Mouse (Mus musculus) kidney, postnatal 14 days (tissue): ENCODE results near the gene Il12rb1.
A peak's percentile ranks its signal among the peaks of the same experiment; 100 is the strongest.
"Not testable (repeated sequence)": the region's sequence is repeated elsewhere in the genome, so short reads cannot be mapped to it uniquely, and the experiment has no call there.

Source experiments
- DNase-seq: peaks from one replicate; pipeline ENCODE4 v3.0.0; 2022; ENCODE audit warnings: mixed read lengths

Gene Il12rb1

DNA sequence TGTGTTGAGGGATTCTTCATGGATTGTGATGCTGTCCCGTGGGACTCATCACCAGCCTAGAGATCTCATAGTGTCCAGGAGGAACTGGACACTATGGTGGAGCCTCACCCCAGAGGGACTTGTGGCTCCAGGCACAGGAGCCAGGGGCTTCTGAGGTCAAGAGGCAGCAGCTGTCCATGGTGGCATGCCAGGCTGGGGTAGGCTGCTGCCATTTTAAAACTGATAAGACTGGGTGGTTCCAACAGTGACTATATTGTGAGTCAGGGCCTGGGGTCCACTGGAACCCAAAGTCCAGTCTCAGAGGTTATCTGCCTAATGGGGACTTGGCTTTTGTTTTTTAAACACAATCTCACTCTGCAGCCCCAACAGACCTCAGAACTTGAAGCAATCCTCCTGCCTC lies 6.4 kb upstream of the Il12rb1 start:
- DNase-seq = no peak

DNA sequence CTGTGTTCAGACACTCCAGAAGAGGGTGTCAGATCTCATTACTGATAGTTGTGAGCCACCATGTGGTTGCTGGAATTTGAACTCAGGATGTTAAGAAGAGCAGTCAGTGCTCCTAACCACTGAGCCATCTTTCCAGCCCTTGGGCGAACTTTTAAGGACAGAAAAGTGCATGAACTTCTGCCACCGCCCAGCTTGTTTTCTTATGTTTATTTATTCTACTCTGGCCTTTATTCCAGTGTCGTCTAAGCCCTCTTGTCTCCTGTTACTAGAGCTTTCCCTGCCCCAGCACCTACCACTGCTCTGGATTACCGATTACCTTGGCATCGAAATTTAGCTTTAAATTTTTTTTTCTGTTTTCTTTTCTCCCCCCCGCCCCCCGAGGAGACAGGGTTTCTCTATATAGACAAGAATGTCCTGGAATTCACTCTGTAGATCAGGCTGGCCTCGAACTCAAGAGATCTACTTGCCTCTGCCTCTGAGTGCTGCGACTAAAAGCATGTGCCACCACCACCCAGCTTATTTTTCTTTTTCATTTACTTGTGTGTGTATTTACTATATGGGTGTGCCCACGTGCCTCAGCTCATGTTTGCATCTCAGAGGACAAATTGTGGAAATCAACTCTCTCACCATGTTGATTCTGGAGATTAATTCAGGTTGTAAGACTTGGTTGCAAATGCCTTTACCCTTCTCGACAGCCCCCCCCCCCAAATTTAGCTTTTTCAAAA lies 5.3 kb upstream of the Il12rb1 start:
- DNase-seq = no peak

DNA sequence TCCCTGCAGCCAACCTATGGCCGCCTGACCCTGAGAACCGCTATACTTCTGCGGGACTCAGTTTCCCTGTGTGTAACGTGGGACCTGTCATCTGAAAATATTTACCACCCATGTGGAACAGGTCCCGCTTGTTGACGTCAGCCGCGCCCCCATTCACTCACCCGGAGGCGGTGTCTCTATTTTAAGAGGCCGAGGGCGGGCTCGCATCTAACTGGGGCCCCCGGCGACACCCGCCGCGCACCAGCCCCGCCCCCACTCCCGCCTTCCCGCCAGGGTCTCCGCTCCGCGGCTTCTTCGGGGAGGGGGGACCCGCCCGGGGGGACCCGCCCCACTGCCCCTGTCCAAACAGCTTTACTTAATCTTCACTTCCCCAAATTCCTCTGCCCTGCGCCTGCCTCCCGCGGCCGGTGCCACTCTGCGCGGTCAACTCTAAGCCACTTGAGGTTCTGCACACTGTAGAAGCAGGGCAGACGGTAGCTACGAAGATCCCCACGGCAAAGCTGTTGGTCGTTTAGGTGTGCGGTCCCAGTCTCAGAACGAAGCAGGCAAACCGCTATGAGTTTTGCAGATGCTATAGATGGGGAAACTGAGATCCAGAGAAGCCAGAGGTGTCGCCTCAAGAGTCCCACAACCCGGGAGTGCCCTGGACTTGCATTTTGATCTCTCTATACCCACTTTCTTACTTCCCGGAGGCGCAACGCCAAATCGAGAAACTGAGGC lies 4.3 kb upstream of the Il12rb1 start:
- peak; percentile 50 for DNase-seq

- peak; percentile 92 for DNase-seq
Measured at GRCm38 (mm10) chr8:70804481-70805206, 3.6 kb upstream of the Il12rb1 start, which contains the start of gene Mast3. Gene Mast3 (minus strand): TSS chr8:70805054.

DNA sequence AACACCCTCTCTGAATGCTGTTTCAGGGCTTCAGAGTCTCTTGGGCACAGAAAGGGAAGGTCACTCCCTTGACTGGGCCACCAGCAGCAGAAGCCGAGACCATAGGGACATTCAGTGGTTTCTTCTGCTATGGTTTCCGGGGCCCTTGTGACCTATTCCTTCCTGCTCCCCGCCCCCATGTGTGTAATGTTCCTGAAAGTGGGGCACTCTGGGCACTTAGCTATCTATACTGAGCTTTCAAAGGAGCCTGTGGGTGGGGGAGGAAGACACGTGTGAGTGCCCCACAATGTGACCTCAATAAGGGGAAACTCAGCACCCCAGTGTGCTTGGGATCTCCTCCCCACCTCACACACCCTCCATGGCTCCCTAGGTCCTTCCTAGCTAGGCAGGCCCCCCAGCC lies 1.7 kb upstream of the Il12rb1 start:
- no peak for DNase-seq

DNA sequence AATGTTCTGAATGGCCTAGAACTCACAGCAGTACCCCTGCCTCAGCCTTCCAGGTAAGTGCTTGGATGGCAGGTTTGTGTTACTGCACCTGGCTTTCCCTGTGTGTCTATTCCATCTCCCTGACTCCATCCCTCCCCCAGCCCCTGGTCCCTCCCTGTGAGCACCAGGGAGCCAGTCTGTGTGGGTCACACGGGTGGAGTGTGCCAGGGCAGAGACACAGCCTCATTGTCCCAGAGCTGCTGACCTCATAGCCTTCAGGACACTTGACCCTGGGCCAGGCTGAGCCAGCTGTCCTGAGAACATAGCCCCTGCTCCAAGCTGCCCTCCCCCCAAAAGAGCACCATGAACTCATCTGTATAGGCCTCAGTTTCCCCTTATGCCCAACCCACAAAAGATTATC lies 945 bp upstream of the Il12rb1 start:
- DNase-seq = no peak

GRCm38 (mm10) chr8:70808955-70809701 lies 879 bp downstream of the Il12rb1 start:
- no peak for DNase-seq

- DNase-seq = no peak
Measured at GRCm38 (mm10) chr8:70810962-70811680, 2.9 kb downstream of the Il12rb1 start.

DNA sequence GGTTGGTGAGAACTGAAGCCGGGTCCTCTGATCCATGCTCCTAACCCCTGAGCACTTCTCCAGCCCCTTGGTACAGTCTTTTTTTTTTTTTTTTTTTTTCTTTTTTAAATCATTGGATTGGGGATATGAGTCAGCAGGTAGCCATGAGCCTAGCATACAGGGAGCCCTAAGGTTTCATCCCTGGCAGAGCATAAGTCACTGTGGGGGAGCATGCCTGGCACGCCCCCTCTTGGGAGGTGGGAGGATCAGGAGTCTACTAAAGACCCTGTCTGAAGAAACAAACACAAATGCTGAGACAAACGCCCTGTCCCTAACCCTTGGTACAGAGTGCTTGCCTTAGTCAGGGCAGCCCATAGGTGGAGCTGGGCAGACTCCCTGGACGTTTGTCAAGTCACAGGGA lies 3.8 kb downstream of the Il12rb1 start:
- DNase-seq = no peak

DNA sequence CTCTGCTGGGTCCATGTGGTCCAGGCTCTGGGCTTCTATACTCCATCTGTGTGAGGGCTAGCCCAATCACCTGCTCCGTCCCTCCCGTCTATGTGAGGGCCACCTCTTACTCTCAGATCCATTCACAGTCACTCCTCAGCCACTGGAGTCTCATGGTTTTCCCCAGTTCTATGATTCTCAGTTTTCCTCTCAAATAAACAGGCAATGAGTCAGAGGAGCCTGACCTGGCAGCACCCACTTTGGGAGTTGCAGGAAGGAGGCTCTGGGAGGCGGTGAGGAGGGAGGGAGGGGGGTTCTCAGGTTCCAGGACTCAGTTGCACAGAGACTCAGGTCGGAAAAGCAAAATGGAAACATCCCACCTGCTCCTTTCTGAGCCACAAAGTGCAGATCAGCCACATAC lies 4.6 kb downstream of the Il12rb1 start:
- DNase-seq = no peak

- peak; percentile 57 for DNase-seq
Measured at GRCm38 (mm10) chr8:70816679-70817078, 8.4 kb downstream of the Il12rb1 start.

DNA sequence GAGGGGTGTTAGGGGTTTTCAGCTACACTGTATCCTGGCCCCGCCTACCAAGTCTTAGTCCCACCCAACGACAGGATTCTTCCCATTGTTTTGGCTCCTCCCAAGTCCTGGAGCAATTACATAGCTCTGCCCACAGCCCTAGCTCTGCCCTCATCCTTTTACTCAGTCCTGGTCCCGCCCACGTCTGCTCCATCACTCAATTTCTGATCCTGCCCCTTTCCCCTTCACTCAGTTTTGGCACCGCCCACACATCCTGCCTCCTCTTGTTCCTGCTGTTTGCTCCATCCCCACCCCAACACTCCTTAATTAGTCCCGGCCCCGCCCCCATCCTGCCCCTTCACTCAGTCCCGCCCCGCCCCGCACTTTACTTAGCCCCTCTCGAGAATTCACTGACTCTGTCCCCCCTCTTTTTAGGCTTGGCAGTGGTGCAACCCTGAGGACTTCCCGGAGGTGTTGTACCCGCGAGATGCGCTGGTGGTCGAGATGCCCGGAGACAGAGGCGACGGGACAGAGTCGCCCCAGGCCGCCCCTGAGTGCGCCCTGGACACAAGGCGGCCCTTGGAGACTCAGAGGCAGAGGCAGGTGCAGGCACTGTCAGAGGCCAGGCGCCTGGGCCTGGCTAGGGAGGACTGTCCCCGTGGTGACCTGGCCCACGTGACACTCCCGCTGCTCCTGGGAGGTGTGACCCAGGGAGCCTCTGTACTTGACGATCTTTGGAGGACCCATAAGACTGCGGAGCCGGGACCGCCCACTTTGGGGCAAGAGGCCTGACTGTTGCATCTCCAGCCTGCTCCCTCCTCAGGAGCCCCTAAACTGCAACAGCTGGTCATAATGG lies 12.1 kb downstream of the Il12rb1 start:
- peak; percentile 82 for DNase-seq

DNA sequence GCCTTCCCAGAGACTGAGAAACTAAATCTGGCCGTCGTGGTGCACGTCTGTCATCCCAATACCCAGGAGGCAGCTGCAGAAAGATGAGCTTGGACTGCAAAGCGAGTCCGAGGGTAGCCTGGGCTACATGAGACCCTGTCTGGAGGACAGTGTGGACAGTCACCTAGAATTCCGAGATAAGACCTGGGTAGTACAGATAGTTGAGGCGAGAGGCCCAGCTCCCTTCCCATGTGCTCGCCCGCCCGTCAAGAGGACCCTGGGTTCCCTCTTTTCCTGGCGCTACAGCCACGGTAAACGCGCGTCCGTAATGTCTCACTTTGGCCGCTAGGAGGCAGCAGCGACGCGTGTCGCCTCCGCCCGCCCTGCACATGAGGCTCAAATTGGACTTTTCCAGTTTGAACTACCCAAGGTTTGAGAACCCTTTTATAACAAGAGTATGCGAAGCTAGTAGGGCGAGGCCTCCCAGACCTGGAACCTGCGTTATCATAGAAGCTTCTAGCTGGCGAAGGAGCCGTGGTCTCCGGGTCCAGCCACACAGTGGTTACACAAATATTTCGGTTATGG lies 13.2 kb downstream of the Il12rb1 start:
- peak; percentile 80 for DNase-seq

GRCm38 (mm10) chr8:70821992-70822391 lies 13.7 kb downstream of the Il12rb1 start:
- DNase-seq = no peak

DNA sequence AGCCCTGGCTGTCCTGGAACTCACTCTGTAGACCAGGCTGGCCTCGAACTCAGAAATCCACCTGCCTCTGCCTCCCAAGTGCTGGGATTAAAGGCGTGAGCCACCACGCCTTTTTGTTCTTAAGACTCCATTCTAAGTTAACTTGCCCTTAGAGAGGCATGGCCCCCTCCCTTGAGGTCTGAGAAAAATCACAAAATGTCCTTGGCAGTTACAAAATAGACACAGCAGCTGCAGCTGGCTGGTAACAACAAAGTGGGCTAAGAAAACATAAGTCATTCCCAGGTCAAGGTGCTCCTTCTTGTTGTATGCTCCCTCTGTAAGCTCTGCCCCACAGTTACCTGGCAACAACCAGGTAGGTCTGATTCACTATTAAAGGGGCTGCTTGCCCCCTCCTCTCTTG lies 14.3 kb downstream of the Il12rb1 start:
- not testable (repeated sequence) for DNase-seq

DNA sequence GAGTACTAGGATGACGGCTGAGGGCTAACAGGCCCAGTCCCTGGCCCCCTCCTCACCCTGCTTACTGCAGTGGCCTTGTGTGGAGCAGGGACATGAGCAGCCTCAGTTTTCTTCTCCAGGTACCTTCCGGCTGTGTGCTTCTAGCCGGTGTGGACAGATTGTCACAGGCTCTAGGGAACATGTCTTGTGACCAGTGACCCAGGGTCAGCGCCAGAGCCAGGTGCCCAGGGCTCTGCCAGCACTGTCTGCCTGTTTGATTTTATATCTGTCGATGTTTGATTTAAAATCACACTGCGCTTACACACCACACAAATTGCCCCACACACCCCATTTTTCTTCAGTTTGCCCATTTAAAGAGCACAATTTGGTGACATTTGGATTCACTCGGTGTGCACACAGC lies 15.6 kb downstream of the Il12rb1 start:
- DNase-seq = no peak

- no peak for DNase-seq
Measured at GRCm38 (mm10) chr8:70825816-70826215, 17.6 kb downstream of the Il12rb1 start.

GRCm38 (mm10) chr8:70827010-70827409 lies 18.8 kb downstream of the Il12rb1 start:
- no peak for DNase-seq

DNA sequence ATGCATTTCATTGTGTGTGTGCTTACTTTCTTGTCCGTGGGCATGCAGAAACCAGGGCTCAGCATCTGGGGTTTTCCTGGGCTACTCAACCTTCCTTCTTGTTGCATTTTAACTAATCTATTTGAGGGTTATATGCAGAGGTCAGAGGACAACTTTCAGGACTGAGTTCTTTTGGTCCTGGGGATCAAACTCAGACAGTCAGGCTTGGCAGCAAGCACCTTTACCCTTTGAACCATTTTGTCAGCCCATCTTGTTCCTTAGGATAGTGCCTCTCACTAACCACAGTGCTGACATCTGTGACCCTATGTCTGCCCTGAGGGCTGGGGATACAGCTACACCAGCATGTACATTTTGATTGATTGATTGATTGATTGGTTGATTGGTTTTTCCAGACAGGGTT lies 19.5 kb downstream of the Il12rb1 start:
- DNase-seq = no peak

- no peak for DNase-seq
Measured at GRCm38 (mm10) chr8:70831517-70831916, 23.3 kb downstream of the Il12rb1 start.

DNA sequence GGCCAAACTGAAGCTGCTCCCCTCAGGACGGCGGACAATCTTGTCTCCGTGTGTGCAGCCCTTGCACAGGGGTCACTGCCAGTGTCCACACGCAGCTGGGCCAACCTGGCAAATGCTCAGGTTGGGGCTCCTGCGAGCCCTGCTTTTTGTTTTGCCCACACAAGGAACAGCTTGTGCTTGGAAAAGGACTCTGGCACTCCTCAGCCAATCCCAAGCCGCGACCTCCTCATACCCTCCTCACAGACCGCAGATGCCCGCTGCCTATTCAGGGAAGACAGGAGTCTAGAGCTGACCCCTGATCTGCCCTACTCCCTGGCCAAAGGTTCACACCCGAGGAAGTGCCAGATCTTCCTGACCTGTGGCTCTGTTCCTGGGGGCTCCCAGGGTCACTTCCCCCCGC lies 24.1 kb downstream of the Il12rb1 start:
- DNase-seq = no peak
